ENCODE assay signal across 12 mouse cellular contexts in genomic region chr6:71932347-71932746, GRCm38 (mm10).
"Had no signal": no experiment of that assay in that cellular context is flagged by ENCODE, and none has a peak within 500 bp of the region (broad histone marks: within the 10 kb centered on the region; RNA-seq: fewer than 3 reads in every experiment).

No protein-coding gene starts in this region.

- DNase-seq: gastrocnemius, postnatal 10 days; gastrocnemius, postnatal 25 days; heart, postnatal 14 days; heart, postnatal 36 days; kidney, adult 18-20 months; kidney, adult 8-10 months; kidney, postnatal 10 days; kidney, postnatal 25 days; kidney, postnatal 4 days; liver; liver, embryonic 13.5 days; liver, postnatal 0 days had no signal
